Mouse (Mus musculus) forebrain, embryonic 13.5 days (tissue): ENCODE results near the gene Etl4. TPM values are rescaled to one million over a fixed set of nuclear protein-coding genes. Genes with fewer than 3 reads are reported as not detected.

Source experiments
- ATAC-seq: fragments of 200-750 bp; cut with Nextera tagmentation; 2 replicates; pipeline ENCODE4 v1.8.0; 2017
- H3K27ac ChIP-seq: fragments of 300-500 bp; sonication (generic); 2 replicates; pipeline ENCODE4 v1.5.1; 2015; ENCODE audit warnings: inconsistent platforms, mild to moderate bottlenecking, moderate library complexity
- H3K27me3 ChIP-seq: fragments of 300-500 bp; sonication (generic); 2 replicates; pipeline ENCODE4 v1.6.1; 2015; ENCODE audit warnings: mild to moderate bottlenecking, inconsistent platforms
- H3K36me3 ChIP-seq: fragments of 300-500 bp; sonication (generic); 2 replicates; pipeline ENCODE4 v1.6.1; 2015; ENCODE audit warnings: mild to moderate bottlenecking, inconsistent platforms; ENCODE audit not compliant: poor library complexity, severe bottlenecking
- H3K4me1 ChIP-seq: fragments of 300-500 bp; sonication (generic); 2 replicates; pipeline ENCODE4 v1.6.1; 2015; ENCODE audit warnings: inconsistent platforms
- H3K4me2 ChIP-seq: fragments of 300-500 bp; sonication (generic); 2 replicates; pipeline ENCODE4 v1.6.1; 2015; ENCODE audit warnings: inconsistent platforms, mild to moderate bottlenecking, moderate library complexity
- H3K4me3 ChIP-seq: fragments of 300-500 bp; sonication (generic); 2 replicates; pipeline ENCODE4 v1.5.1; 2015; ENCODE audit warnings: mild to moderate bottlenecking, inconsistent platforms
- H3K9ac ChIP-seq: fragments of 300-500 bp; sonication (generic); 2 replicates; pipeline ENCODE4 v1.6.1; 2015; ENCODE audit warnings: mild to moderate bottlenecking, inconsistent platforms
- H3K9me3 ChIP-seq: fragments of 300-500 bp; sonication (generic); replicated peaks from 2 replicates; pipeline ENCODE4 v1.6.1; 2016; ENCODE audit warnings: inconsistent platforms
- WGBS: fragments of 180-500 bp; shearing (Covaris S2); methylation state at CpG from one replicate; pipeline ENCODE4 v1.1.7; 2015; 5-methylcytosine and 5-hydroxymethylcytosine counted together
- polyA plus RNA-seq: library from polyadenylated mRNA; unstranded; fragments of >200 nt; fragmentation: Nextera tagmentation; extraction: Ambion mirVana; gene quantifications from 2 replicates; pipeline ENCODE4 v1.2.1, GENCODE M21; 2015

Gene Etl4
- polyA plus RNA-seq, 1 experiment from 2014 or later = 24.6 TPM

- H3K36me3 ChIP-seq = no peaks in the 10 kb centered on the region
- no peak overlapping the region for H3K4me2 ChIP-seq
- peaks cover 42% of the 10 kb centered on the region for H3K4me1 ChIP-seq
- H3K9me3 ChIP-seq = no peaks in the 10 kb centered on the region; the same call in 1 of the 2 replicates
- no peaks in the 10 kb centered on the region for H3K27me3 ChIP-seq
- H3K4me3 ChIP-seq = no peak overlapping the region
- H3K27ac ChIP-seq = no peak overlapping the region
- 39% methylated on average over 2 of the region's 2 CpGs for WGBS
- ATAC-seq = no peak
- H3K9ac ChIP-seq = no peak overlapping the region
Observed at GRCm38 (mm10) chr2:20518506-20518905, 608.9 kb downstream of the Etl4 start.

- no peaks in the 10 kb centered on the region; the same call in 1 of the 2 replicates for H3K9me3 ChIP-seq
- H3K4me2 ChIP-seq = peak overlapping the region; percentile 84
- peak overlapping the region; percentile 67 for H3K9ac ChIP-seq
- under 1% methylated on average over 39 of the region's 39 CpGs for WGBS
- ATAC-seq = peak; percentile 73
- H3K4me3 ChIP-seq = peak overlapping the region; percentile 54
- H3K27ac ChIP-seq = peak overlapping the region; percentile 83
- no peaks in the 10 kb centered on the region for H3K36me3 ChIP-seq
- H3K27me3 ChIP-seq = no peaks in the 10 kb centered on the region
- H3K4me1 ChIP-seq = peaks cover 42% of the 10 kb centered on the region
Observed at GRCm38 (mm10) chr2:20519447-20520098, 610.0 kb downstream of the Etl4 start.

GRCm38 (mm10) chr2:20520099-20520475, 610.5 kb downstream of the Etl4 start:
- under 1% methylated on average over 12 of the region's 12 CpGs for WGBS
- Histone ChIP-seq H3K4me1 (peaks cover 42% of the 10 kb centered on the region), H3K36me3 (no peaks in the 10 kb centered on the region), H3K9me3 (no peaks in the 10 kb centered on the region), H3K4me3 (peak overlapping the region; percentile 54), H3K4me2 (peak overlapping the region; percentile 84), H3K9ac (peak overlapping the region; percentile 67), H3K27me3 (no peaks in the 10 kb centered on the region), H3K27ac (peak overlapping the region; percentile 83)
- no peak for ATAC-seq

GRCm38 (mm10) chr2:20520636-20521595, 611.3 kb downstream of the Etl4 start:
- peak; percentile 54; the same call in 1 of the 2 replicates for ATAC-seq
- Histone ChIP-seq H3K27me3 (no peaks in the 10 kb centered on the region), H3K36me3 (no peaks in the 10 kb centered on the region), H3K9ac (peak overlapping the region; percentile 67), H3K4me3 (peak overlapping the region; percentile 54), H3K4me1 (peaks cover 42% of the 10 kb centered on the region), H3K9me3 (no peaks in the 10 kb centered on the region), H3K4me2 (peak overlapping the region; percentile 84), H3K27ac (peak overlapping the region; percentile 83)
- 12% methylated on average over 23 of the region's 23 CpGs for WGBS

GRCm38 (mm10) chr2:20521686-20522285, 612.2 kb downstream of the Etl4 start:
- 16% methylated on average over 11 of the region's 11 CpGs for WGBS
- no peak overlapping the region for H3K27ac ChIP-seq
- H3K9ac ChIP-seq = peak overlapping the region; percentile 51
- H3K27me3 ChIP-seq = no peaks in the 10 kb centered on the region
- H3K36me3 ChIP-seq = no peaks in the 10 kb centered on the region
- peak overlapping the region; percentile 84 for H3K4me2 ChIP-seq
- H3K4me1 ChIP-seq = peaks cover 49% of the 10 kb centered on the region
- no peaks in the 10 kb centered on the region for H3K9me3 ChIP-seq
- H3K4me3 ChIP-seq = peak overlapping the region; percentile 54
- ATAC-seq = no peak

GRCm38 (mm10) chr2:20523636-20524035, 614.1 kb downstream of the Etl4 start:
- no peak overlapping the region for H3K9ac ChIP-seq
- no peak; the same call in 1 of the 2 replicates for ATAC-seq
- no peaks in the 10 kb centered on the region for H3K27me3 ChIP-seq
- no peak overlapping the region for H3K4me2 ChIP-seq
- H3K27ac ChIP-seq = no peak overlapping the region
- no peaks in the 10 kb centered on the region for H3K9me3 ChIP-seq
- H3K4me3 ChIP-seq = no peak overlapping the region
- 91% methylated on average over 3 of the region's 3 CpGs for WGBS
- H3K4me1 ChIP-seq = peaks cover 48% of the 10 kb centered on the region
- no peaks in the 10 kb centered on the region for H3K36me3 ChIP-seq

GRCm38 (mm10) chr2:20525879-20526593, 616.5 kb downstream of the Etl4 start:
- H3K36me3 ChIP-seq = peaks cover 12% of the 10 kb centered on the region
- H3K4me2 ChIP-seq = no peak overlapping the region
- no peak overlapping the region for H3K27ac ChIP-seq
- no peaks in the 10 kb centered on the region for H3K9me3 ChIP-seq
- WGBS = 16% methylated on average over 4 of the region's 4 CpGs
- peaks cover 28% of the 10 kb centered on the region for H3K4me1 ChIP-seq
- H3K27me3 ChIP-seq = no peaks in the 10 kb centered on the region
- ATAC-seq = no peak
- no peak overlapping the region for H3K9ac ChIP-seq
- no peak overlapping the region for H3K4me3 ChIP-seq

- H3K9ac ChIP-seq = no peak overlapping the region
- no peak for ATAC-seq
- H3K4me2 ChIP-seq = no peak overlapping the region
- no peaks in the 10 kb centered on the region for H3K27me3 ChIP-seq
- H3K4me3 ChIP-seq = no peak overlapping the region
- H3K9me3 ChIP-seq = no peaks in the 10 kb centered on the region
- peaks cover 17% of the 10 kb centered on the region for H3K36me3 ChIP-seq
- 91% methylated on average over 3 of the region's 3 CpGs for WGBS
- H3K27ac ChIP-seq = no peak overlapping the region
- H3K4me1 ChIP-seq = peaks cover 22% of the 10 kb centered on the region
Observed at GRCm38 (mm10) chr2:20526856-20527255, 617.3 kb downstream of the Etl4 start.

- Histone ChIP-seq H3K9ac (no peak overlapping the region), H3K4me3 (no peak overlapping the region), H3K27me3 (no peaks in the 10 kb centered on the region), H3K9me3 (no peaks in the 10 kb centered on the region), H3K27ac (no peak overlapping the region), H3K36me3 (peaks cover 28% of the 10 kb centered on the region), H3K4me2 (no peak overlapping the region), H3K4me1 (peaks cover 16% of the 10 kb centered on the region; the same call in 1 of the 2 replicates)
- ATAC-seq = no peak
- WGBS = 58% methylated on average over 3 of the region's 3 CpGs
Observed at GRCm38 (mm10) chr2:20532623-20533022, 623.0 kb downstream of the Etl4 start.

- H3K27ac ChIP-seq = no peak overlapping the region
- H3K4me1 ChIP-seq = peaks cover 8% of the 10 kb centered on the region; the same call in 1 of the 2 replicates
- H3K4me2 ChIP-seq = no peak overlapping the region
- no peaks in the 10 kb centered on the region for H3K27me3 ChIP-seq
- WGBS = 50% methylated on average over 6 of the region's 6 CpGs
- no peak overlapping the region for H3K4me3 ChIP-seq
- H3K9ac ChIP-seq = no peak overlapping the region
- no peaks in the 10 kb centered on the region for H3K9me3 ChIP-seq
- ATAC-seq = no peak
- peaks cover 18% of the 10 kb centered on the region; the same call in 1 of the 2 replicates for H3K36me3 ChIP-seq
Observed at GRCm38 (mm10) chr2:20537785-20538184, 628.2 kb downstream of the Etl4 start.

GRCm38 (mm10) chr2:20538871-20539270, 629.3 kb downstream of the Etl4 start:
- no peak overlapping the region for H3K27ac ChIP-seq
- 0 out of 2 replicates have a peak, but pooled peaks cover 2% of the 10 kb centered on the region for H3K9me3 ChIP-seq
- no peak for ATAC-seq
- H3K27me3 ChIP-seq = no peaks in the 10 kb centered on the region
- H3K4me3 ChIP-seq = no peak overlapping the region
- H3K36me3 ChIP-seq = peaks cover 18% of the 10 kb centered on the region; the same call in 1 of the 2 replicates
- H3K9ac ChIP-seq = no peak overlapping the region
- peaks cover 8% of the 10 kb centered on the region; the same call in 1 of the 2 replicates for H3K4me1 ChIP-seq
- 90% methylated on average over 4 of the region's 4 CpGs for WGBS
- H3K4me2 ChIP-seq = no peak overlapping the region
